Mouse (Mus musculus) c-Kit-positive CD71-positive TER-119-positive erythroid progenitor cells, embryonic 14.5 days (primary cell): ENCODE measurements around the gene Gm14412.
"Not testable (repeated sequence)": the region's sequence is repeated elsewhere in the genome, so short reads cannot be mapped to it uniquely, and the experiment has no call there.

Source experiments
- DNase-seq: peaks from one replicate; pipeline ENCODE4 v3.0.0-alpha.2; 2013; ENCODE audit warnings: low spot score

The Gm14412 gene

DNA sequence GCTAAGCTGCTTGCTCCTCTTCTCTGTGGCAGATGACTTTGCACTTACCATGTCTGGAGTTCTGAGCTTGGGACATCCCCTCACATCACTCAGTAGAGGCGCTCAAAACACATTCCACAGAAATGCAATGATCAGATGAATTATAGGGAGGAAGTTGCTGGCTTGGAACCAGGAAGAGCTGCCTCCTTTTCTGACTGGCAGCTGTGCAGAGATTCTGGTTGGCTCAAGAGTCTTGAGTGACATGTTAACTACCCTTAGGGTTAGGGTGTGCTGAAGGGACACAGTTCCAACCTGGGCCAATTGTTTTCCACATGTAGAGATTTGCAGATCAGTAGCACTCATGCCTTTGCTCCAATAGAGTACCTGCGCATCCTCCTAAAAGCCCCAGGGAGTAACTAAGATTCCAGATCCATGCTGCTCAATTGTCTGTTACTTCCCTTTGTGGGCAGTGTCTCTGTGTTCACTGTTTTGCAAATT, at the start of gene Gm14412:
Gm14412 (minus strand) TSS at position 51 of the 477 bp plus-strand sequence.
- not testable (repeated sequence) for DNase-seq

DNA sequence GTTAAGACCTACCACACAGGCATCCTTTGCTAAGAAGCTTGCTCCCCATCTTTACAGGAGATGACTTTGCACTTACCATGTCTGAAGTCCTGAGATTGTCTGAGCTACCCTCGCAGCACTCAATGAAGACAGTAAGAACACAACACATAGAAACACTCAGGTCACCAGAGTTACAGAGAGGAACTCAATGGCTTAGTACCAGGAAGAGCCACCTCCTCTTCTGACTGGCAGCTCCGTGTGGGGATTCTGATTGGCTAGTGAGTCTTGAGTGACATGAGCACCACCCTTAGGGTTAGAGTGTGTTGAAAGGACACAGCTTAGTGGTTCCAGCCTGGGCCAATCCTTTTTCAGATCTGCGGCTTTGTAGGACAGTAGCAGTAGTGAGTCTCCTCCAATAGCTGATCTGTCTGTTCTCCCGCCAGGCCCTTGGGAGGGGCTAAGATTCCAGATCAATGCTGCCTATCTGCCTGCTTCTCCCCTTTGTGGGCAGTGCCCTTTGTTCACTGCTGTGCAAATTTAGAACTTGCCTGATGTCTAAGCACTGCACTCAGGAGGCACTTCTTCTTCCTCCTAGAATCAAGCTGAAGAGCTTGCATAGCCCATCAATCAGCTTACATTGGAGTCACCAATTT, 5.7 kb upstream of the Gm14412 start:
- DNase-seq, result not testable (repeated sequence)

DNA sequence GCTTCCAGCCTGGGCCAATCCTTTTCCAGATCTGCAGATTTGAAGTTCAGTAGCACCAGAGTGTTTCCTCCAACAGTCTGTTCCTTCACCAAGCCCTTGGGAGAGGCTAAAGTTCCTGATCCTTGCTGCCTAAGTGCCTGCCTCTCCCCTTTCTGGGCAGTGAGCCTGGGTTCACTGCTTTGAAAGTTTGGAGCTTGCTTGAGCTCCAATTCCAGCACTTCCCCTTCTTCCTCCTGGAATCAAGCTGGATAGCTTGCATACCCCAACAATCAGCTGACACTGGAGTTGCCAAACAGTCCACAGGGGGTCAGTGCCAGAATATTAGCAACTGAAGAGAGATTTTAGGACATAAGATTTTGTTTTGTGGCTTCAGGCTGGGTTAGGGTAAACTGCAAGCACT, 2.7 kb downstream of the Gm14412 start:
- not testable (repeated sequence) for DNase-seq

DNA sequence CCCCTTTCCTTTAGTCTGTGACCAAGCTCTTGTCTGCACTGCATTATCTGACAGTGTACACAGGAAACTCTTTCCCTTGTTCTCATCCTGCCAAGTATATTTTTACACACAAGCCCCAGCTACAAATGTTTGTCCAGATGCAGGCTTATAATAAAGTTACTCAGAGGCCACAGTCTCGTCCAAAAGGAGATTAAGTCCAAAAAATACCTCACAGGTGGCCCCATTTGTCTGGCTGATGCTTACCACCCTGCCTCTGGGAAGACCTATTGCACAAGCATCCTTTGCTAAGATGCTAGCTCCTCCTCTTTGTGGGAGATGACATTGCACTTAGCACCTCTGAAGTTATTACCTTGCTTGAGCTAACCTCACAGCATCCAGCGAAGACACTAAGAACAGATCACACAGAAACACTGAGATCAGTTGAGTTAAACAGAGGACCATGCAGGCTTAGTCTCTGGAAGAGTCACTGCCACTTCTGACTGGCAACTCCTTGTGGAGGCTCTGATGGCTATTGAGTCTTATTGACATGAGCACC, 3.3 kb downstream of the Gm14412 start:
- not testable (repeated sequence) for DNase-seq

DNA sequence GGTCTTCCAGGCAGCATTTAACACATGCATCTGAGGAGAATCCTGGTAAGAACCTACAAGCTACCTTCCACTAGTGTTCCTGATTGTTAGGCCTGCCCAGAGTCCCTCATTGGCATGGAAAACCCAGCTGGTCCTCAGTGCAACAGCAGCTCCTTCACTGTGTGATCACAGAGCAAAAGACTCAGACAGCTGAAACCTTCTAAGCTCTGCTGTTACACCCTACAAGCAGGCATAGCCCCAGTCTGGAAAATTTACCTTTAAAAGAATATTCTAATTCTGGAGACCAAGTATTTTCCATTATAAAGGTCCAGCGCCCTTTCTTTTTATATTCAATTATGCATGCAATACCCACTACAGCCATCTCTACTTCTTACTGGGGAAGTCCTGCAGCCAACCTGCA, 5.1 kb downstream of the Gm14412 start:
- no peak for DNase-seq

DNA sequence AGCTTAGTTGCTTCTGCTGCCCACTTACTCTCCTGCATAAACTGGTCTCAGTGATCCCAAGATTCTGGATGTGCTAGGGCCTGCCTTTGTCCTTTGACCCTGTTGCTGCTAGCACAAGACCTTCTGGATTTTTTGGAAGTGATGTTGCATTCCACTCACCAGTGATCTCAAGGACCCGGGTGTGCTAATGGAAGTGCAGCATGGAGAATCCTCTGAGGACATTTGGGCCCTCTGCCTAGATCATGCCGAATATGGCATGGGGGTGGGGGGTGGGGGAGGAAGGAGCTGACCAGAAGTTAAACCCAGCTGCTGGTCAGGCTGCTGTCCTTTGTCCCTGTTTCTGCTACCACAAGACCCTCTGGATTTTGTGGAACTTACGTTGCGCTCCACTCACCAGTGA, 14.5 kb downstream of the Gm14412 start:
- not testable (repeated sequence) for DNase-seq

DNA sequence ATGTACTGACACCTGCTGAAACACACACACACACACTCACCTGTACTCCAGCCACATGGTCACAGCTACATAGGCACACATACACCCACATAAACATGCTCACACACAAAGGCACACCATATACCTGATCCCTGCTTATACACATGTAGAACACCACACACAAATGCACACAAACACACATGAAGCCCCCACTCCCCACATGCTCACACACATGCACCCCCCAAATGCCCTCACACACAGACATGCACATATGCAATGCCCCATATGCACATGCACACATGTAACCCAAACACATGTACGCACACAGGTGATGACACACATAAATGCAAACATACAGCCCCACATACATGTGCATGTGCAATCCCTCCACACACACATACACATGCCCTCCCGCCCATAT, 19.1 kb downstream of the Gm14412 start:
- DNase-seq, result not testable (repeated sequence)

DNA sequence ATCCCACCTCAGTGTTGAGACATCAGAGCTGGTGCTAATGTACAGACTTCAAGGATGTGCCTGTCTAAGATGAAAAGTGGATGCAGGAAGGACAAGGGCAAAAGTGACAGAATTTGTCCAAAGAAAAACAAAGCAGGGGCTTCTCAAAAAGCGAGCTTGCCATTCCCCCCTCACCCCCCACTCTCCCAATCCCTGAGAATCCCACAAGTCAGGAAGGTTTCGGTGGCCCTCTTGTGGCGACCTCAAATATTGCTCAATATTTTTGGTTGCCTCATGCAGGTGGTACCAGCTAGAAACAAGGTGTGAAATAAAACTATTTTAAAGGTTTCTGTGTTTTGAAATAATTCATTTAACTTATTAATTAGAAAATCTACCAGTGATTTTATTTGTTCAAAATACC, 40.4 kb downstream of the Gm14412 start:
- DNase-seq, result not testable (repeated sequence)

DNA sequence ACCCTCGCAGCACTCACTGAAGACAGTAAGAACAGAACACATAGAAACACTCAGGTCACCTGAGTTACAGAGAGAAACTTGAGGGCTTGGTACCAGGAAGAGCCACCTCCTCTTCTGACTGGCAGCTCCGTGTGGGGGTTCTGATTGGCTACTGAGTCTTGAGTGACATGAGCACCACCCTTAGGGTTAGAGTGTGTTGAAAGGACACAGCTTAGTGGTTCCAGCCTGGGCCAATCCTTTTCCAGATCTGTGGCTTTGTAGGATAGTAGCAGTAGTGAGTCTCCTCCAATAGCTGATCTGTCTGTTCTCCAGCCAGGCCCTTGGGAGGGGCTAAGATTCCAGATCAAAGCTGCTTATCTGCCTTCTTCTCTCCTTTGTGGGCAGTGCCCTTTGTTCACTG, 46.4 kb downstream of the Gm14412 start:
- DNase-seq, result not testable (repeated sequence)

DNA sequence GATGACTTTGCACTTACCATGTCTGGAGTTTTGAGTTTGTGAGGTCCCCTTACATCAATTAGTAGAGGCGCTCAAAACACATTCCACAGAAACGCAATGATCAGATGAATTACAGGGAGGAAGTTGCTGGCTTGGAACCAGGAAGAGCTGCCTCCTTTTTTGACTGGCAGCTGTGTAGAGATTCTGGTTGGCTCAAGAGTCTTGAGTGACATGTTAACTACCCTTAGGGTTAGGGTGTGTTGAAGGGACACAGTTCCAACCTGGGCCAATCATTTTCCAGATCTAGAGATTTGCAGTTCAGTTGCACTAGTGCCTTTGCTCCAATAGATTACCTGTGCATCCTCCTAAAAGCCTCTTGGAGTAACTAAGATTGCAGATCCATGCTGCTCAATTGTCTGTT, 51.9 kb downstream of the Gm14412 start:
- DNase-seq, result not testable (repeated sequence)

DNA sequence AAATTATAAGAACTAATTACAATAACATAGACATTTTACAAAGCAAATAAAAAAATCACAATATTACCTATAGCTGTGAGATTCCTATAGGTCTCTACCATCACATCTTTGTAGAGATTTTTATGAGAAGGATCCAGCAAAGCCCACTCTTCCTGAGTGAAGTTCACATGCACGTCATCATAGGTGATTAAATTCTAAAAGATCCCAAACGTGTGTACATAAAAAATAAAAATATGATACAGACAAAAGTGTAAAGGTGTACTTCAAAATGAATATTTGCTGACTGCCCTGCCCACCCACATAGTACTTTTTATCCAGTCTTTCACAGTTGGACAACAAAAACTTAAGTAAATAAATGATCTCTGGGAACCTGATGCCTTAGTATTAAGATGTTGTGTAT, 57.2 kb downstream of the Gm14412 start, which contains the start of gene Gm14409:
Gm14409 (minus strand) TSS at position 101 of the 400 bp plus-strand sequence.
- DNase-seq, result not testable (repeated sequence)
